Mouse (Mus musculus): ENCODE measurements around the gene Fbxw17. TPM values are rescaled to one million over a fixed set of nuclear protein-coding genes. Genes with fewer than 3 reads are reported as not detected.
A peak's percentile ranks its signal among the peaks of the same experiment; 100 is the strongest.
"Not testable (repeated sequence)": the region's sequence is repeated elsewhere in the genome, so short reads cannot be mapped to it uniquely, and the experiment has no call there.

The Fbxw17 gene
- polyA plus RNA-seq (2016; fragmentation: Nextera tagmentation; extraction: Ambion mirVana) = 36.0 and 36.1 TPM in 2 replicates

- 11% methylated on average over 35 of the region's 35 CpGs for WGBS
- H3K9me3 ChIP-seq = no peaks in the 10 kb centered on the region
- peak; percentile 74 for DNase-seq (ENCODE audit: extremely low spot score, low spot score)
- H3K4me3 ChIP-seq = peak within 1 kb of the TSS; percentile 86
- H3K4me1 ChIP-seq = peaks cover 14% of the 10 kb centered on the region
- H3K27ac ChIP-seq = peak within 1 kb of the TSS; percentile 91
- peaks cover 19% of the 10 kb centered on the region for H3K36me3 ChIP-seq (replicated peaks)
- H3K27me3 ChIP-seq (ENCODE audit: poor library complexity, severe bottlenecking) = no peaks in the 10 kb centered on the region
Observed at GRCm38 (mm10) chr13:50417389-50418183, at the start of gene Fbxw17. Fbxw17 (plus strand) TSS chr13:50417864.

GRCm38 (mm10) chr13:50372934-50373705 lies 44.5 kb upstream of the Fbxw17 start:
- not testable (repeated sequence) for DNase-seq (ENCODE audit: extremely low spot score, low spot score); H3K36me3 ChIP-seq (replicated peaks); H3K27ac ChIP-seq; H3K4me3 ChIP-seq; H3K27me3 ChIP-seq (ENCODE audit: poor library complexity, severe bottlenecking); H3K9me3 ChIP-seq; H3K4me1 ChIP-seq
- 74% methylated on average over 5 of the region's 5 CpGs for WGBS

GRCm38 (mm10) chr13:50389146-50389545 lies 28.5 kb upstream of the Fbxw17 start:
- H3K9me3 ChIP-seq; H3K27me3 ChIP-seq (ENCODE audit: poor library complexity, severe bottlenecking); H3K27ac ChIP-seq; DNase-seq (ENCODE audit: extremely low spot score, low spot score); H3K4me1 ChIP-seq; H3K4me3 ChIP-seq; H3K36me3 ChIP-seq (replicated peaks): not testable (repeated sequence)

GRCm38 (mm10) chr13:50418421-50418820 lies 757 bp downstream of the Fbxw17 start:
- H3K27ac ChIP-seq = peak overlapping the region; percentile 91
- DNase-seq (ENCODE audit: extremely low spot score, low spot score) = no peak
- WGBS = 51% methylated on average over 3 of the region's 3 CpGs

GRCm38 (mm10) chr13:50423625-50424209 lies 6.1 kb downstream of the Fbxw17 start:
- H3K36me3 ChIP-seq (replicated peaks) = peaks cover 80% of the 10 kb centered on the region
- WGBS = 96% methylated on average over 8 of the region's 8 CpGs
- H3K4me1 ChIP-seq = peaks cover 3% of the 10 kb centered on the region

More at GRCm38 (mm10) chr13:50418421-50418820, 757 bp downstream of the Fbxw17 start:
- Histone ChIP-seq H3K9me3 (no peaks in the 10 kb centered on the region), H3K4me1 (peaks cover 14% of the 10 kb centered on the region), H3K4me3 (peak overlapping the region; percentile 86), H3K36me3 (replicated peaks) (peaks cover 27% of the 10 kb centered on the region), H3K27me3 (ENCODE audit: poor library complexity, severe bottlenecking) (no peaks in the 10 kb centered on the region)

GRCm38 (mm10) chr13:50424517-50424916 lies 6.9 kb downstream of the Fbxw17 start:
- DNase-seq (ENCODE audit: extremely low spot score, low spot score) = no peak
- no peak overlapping the region for H3K4me3 ChIP-seq
- WGBS = 94% methylated on average over 2 of the region's 2 CpGs

More at GRCm38 (mm10) chr13:50423625-50424209, 6.1 kb downstream of the Fbxw17 start:
- Histone ChIP-seq H3K9me3 (no peaks in the 10 kb centered on the region), H3K27me3 (ENCODE audit: poor library complexity, severe bottlenecking) (no peaks in the 10 kb centered on the region), H3K27ac (no peak overlapping the region), H3K4me3 (no peak overlapping the region)
- DNase-seq (ENCODE audit: extremely low spot score, low spot score) = no peak

GRCm38 (mm10) chr13:50426686-50427085 lies 9.0 kb downstream of the Fbxw17 start:
- DNase-seq (ENCODE audit: extremely low spot score, low spot score) = no peak
- H3K27ac ChIP-seq = no peak overlapping the region
- peaks cover 96% of the 10 kb centered on the region for H3K36me3 ChIP-seq (replicated peaks)
- H3K4me1 ChIP-seq = no peaks in the 10 kb centered on the region
- H3K27me3 ChIP-seq (ENCODE audit: poor library complexity, severe bottlenecking) = no peaks in the 10 kb centered on the region
- 86% methylated on average over 4 of the region's 4 CpGs for WGBS
- no peak overlapping the region for H3K4me3 ChIP-seq
- no peaks in the 10 kb centered on the region for H3K9me3 ChIP-seq

More at GRCm38 (mm10) chr13:50424517-50424916, 6.9 kb downstream of the Fbxw17 start:
- H3K4me1 ChIP-seq = no peaks in the 10 kb centered on the region
- H3K36me3 ChIP-seq (replicated peaks) = peaks cover 88% of the 10 kb centered on the region
- H3K27ac ChIP-seq = no peak overlapping the region
- no peaks in the 10 kb centered on the region for H3K9me3 ChIP-seq
- no peaks in the 10 kb centered on the region for H3K27me3 ChIP-seq (ENCODE audit: poor library complexity, severe bottlenecking)

- Histone ChIP-seq H3K4me3 (no peak within 1 kb of the TSS), H3K27ac (no peak within 1 kb of the TSS), H3K36me3 (replicated peaks) (no peaks in the 10 kb centered on the region), H3K9me3 (no peaks in the 10 kb centered on the region), H3K4me1 (no peaks in the 10 kb centered on the region), H3K27me3 (ENCODE audit: poor library complexity, severe bottlenecking) (no peaks in the 10 kb centered on the region)
- 94% methylated on average over 2 of the region's 2 CpGs for WGBS
- DNase-seq (ENCODE audit: extremely low spot score, low spot score) = no peak
Observed at GRCm38 (mm10) chr13:50443812-50444211, 26.1 kb downstream of the Fbxw17 start, which contains the start of gene Gm47429. Gm47429 (minus strand) TSS chr13:50443912.

GRCm38 (mm10) chr13:50445261-50445660 lies 27.6 kb downstream of the Fbxw17 start:
- H3K36me3 ChIP-seq (replicated peaks) = no peaks in the 10 kb centered on the region
- 66% methylated on average over 4 of the region's 4 CpGs for WGBS
- no peak overlapping the region for H3K27ac ChIP-seq
- H3K9me3 ChIP-seq = no peaks in the 10 kb centered on the region
- no peaks in the 10 kb centered on the region for H3K27me3 ChIP-seq (ENCODE audit: poor library complexity, severe bottlenecking)
- H3K4me1 ChIP-seq = no peaks in the 10 kb centered on the region
- H3K4me3 ChIP-seq = no peak overlapping the region
- no peak for DNase-seq (ENCODE audit: extremely low spot score, low spot score)

- not testable (repeated sequence) for H3K27me3 ChIP-seq (ENCODE audit: poor library complexity, severe bottlenecking); H3K9me3 ChIP-seq; H3K27ac ChIP-seq; H3K4me3 ChIP-seq; H3K4me1 ChIP-seq; H3K36me3 ChIP-seq (replicated peaks); DNase-seq (ENCODE audit: extremely low spot score, low spot score)
- WGBS = 75% methylated on average over 9 of the region's 9 CpGs
Observed at GRCm38 (mm10) chr13:50452266-50452665, 34.6 kb downstream of the Fbxw17 start.

GRCm38 (mm10) chr13:50453426-50453825 lies 35.8 kb downstream of the Fbxw17 start:
- no peaks in the 10 kb centered on the region for H3K9me3 ChIP-seq
- no peak overlapping the region for H3K27ac ChIP-seq
- H3K27me3 ChIP-seq (ENCODE audit: poor library complexity, severe bottlenecking) = no peaks in the 10 kb centered on the region
- no peaks in the 10 kb centered on the region for H3K36me3 ChIP-seq (replicated peaks)
- no peaks in the 10 kb centered on the region for H3K4me1 ChIP-seq
- 39% methylated on average over 4 of the region's 4 CpGs for WGBS
- DNase-seq (ENCODE audit: extremely low spot score, low spot score) = no peak
- H3K4me3 ChIP-seq = no peak overlapping the region

GRCm38 (mm10) chr13:50460433-50460832 lies 42.8 kb downstream of the Fbxw17 start:
- H3K4me1 ChIP-seq; H3K9me3 ChIP-seq; DNase-seq (ENCODE audit: extremely low spot score, low spot score); H3K4me3 ChIP-seq; H3K27ac ChIP-seq; H3K36me3 ChIP-seq (replicated peaks); H3K27me3 ChIP-seq (ENCODE audit: poor library complexity, severe bottlenecking): not testable (repeated sequence)
- 46% methylated on average over 2 of the region's 2 CpGs for WGBS

Data from forebrain, embryonic 10.5 days (tissue).